Mouse (Mus musculus): Measurements from ENCODE around the gene Reps2. TPM values are rescaled to one million over a fixed set of nuclear protein-coding genes. Genes with fewer than 3 reads are reported as not detected.

Reps2 gene
- total and polyA plus RNA-seq, 3 experiments: 2.2 to 2.8 TPM; not detected in 1

- no peak for TF ChIP-seq USF2 (IDR thresholded peaks at IDR 0.05; ENCODE audit: borderline replicate concordance in 1 of 2, insufficient read depth in 1 of 2, low read depth in 1 of 2, low read length in 2 of 2)
- no peak for TF ChIP-seq E2F4 (IDR thresholded peaks at IDR 0.05; ENCODE audit: borderline replicate concordance, low read depth, low read length)
- TF ChIP-seq UBTF (IDR thresholded peaks at IDR 0.05; ENCODE audit: borderline replicate concordance, insufficient read depth, low read depth, low read length): no peak
Observed at GRCm38 (mm10) chrX:162520374-162520773, 123.1 kb downstream of the Reps2 start (continued).

DNA sequence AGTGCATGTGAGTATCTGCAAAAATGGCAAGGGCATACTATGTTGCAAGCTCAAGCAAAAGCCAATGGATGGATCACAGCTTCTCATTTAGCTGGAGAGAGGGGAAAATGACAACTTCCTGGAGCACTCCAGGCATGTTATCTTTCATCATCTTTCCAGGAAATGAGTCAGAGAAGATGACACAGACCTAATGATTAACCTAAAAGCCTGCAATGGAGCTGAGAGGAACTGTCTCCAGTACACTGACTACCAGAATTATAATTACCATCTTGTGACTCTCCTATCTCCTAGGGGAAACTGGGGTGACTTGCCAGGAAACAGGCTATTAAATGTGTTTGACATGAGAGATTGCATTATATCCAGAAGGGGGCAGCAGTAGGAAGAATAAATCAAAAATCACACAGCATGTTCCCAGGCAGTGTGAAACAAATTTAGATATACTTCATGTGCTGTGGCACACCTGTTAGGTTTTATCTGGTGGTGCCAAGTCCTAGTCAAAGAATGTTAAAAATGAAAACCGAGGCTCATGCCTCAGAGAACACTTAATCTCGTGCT lies 132.9 kb downstream of the Reps2 start:
- H3K4me3 ChIP-seq (ENCODE audit: control insufficient read depth in 1 of 2, insufficient read depth in 1 of 2, low read depth in 2 of 2, low read length in 2 of 2): no peak overlapping the region
- H3K9ac ChIP-seq (ENCODE audit: control insufficient read depth, low read depth, low read length, poor library complexity, severe bottlenecking): no peak overlapping the region
- DNase-seq (ENCODE audit: low read depth, low spot score): peak; percentile 65
- no peak overlapping the region for H3K27ac ChIP-seq (ENCODE audit: control insufficient read depth, low read depth, low read length)
- TF ChIP-seq ELF1 (IDR thresholded peaks at IDR 0.05; ENCODE audit: low read depth, low read length): no peak
- no peak for TF ChIP-seq HCFC1 (IDR thresholded peaks at IDR 0.05; ENCODE audit: low read depth, low read length)
- TF ChIP-seq GABPA (IDR thresholded peaks at IDR 0.05; ENCODE audit: low read depth, low read length): no peak
- no peak for TF ChIP-seq MAZ (IDR thresholded peaks at IDR 0.05; ENCODE audit: low read depth, low read length)
- no peak for TF ChIP-seq SIN3A (IDR thresholded peaks at IDR 0.05; ENCODE audit: low read length)
- TF ChIP-seq RAD21 (IDR thresholded peaks at IDR 0.05; ENCODE audit: low read depth, low read length): peak; percentile 54
- TF ChIP-seq ZNF384 (IDR thresholded peaks at IDR 0.05; ENCODE audit: low read depth, low read length): no peak
- TF ChIP-seq TAL1 (IDR thresholded peaks at IDR 0.05; ENCODE audit: low read length): no peak
- TF ChIP-seq USF1 (IDR thresholded peaks at IDR 0.05; ENCODE audit: low read depth, low read length): no peak
- no peak for TF ChIP-seq JUND (IDR thresholded peaks at IDR 0.05; ENCODE audit: low read depth, low read length)
- TF ChIP-seq E2F4 (IDR thresholded peaks at IDR 0.05; ENCODE audit: borderline replicate concordance, low read depth, low read length): no peak
- no peak for TF ChIP-seq TBP (IDR thresholded peaks at IDR 0.05; ENCODE audit: low read depth, low read length)
- TF ChIP-seq KAT2A (conservative IDR thresholded peaks at IDR 0.05; ENCODE audit: low read depth, low read length): no peak
- TF ChIP-seq MAX (IDR thresholded peaks at IDR 0.05; ENCODE audit: low read length): no peak
- no peak for TF ChIP-seq CHD2 (IDR thresholded peaks at IDR 0.05; ENCODE audit: low read length)
- TF ChIP-seq NRF1 (IDR thresholded peaks at IDR 0.05; ENCODE audit: insufficient read depth, low read depth, low read length, poor library complexity, severe bottlenecking): no peak
- peak; percentile 64 for TF ChIP-seq SMC3 (IDR thresholded peaks at IDR 0.05; ENCODE audit: low read depth, low read length)
- no peak for TF ChIP-seq ZMIZ1 (IDR thresholded peaks at IDR 0.05; ENCODE audit: low read depth, low read length)
- no peak for TF ChIP-seq GATA1 (IDR thresholded peaks at IDR 0.05; ENCODE audit: low read depth, low read length)
- no peak for TF ChIP-seq BHLHE40 (IDR thresholded peaks at IDR 0.05; ENCODE audit: borderline replicate concordance, low read depth, low read length)
- TF ChIP-seq ZKSCAN1 (IDR thresholded peaks at IDR 0.05; ENCODE audit: low read depth, low read length): no peak
- no peak for TF ChIP-seq POLR2AphosphoS2 (IDR thresholded peaks at IDR 0.05; ENCODE audit: low read length)
- TF ChIP-seq UBTF (IDR thresholded peaks at IDR 0.05; ENCODE audit: borderline replicate concordance, insufficient read depth, low read depth, low read length): no peak
- peak in 2 of 3 experiments; percentile 34 to 64; a peak in 3 of 6 replicates for TF ChIP-seq CTCF (IDR thresholded peaks at IDR 0.05 in 2 of 3, conservative IDR thresholded peaks at IDR 0.05 in 1 of 3; ENCODE audit: control insufficient read depth in 1 of 3, insufficient read depth in 1 of 3, low read depth in 2 of 3, low read length in 3 of 3, poor library complexity in 1 of 3, severe bottlenecking in 1 of 3)
- no peak for TF ChIP-seq MYB (IDR thresholded peaks at IDR 0.05; ENCODE audit: low read depth, low read length)
- no peak for TF ChIP-seq EP300 (IDR thresholded peaks at IDR 0.05; ENCODE audit: low read depth in 1 of 2, low read length in 2 of 2)
- TF ChIP-seq USF2 (IDR thresholded peaks at IDR 0.05; ENCODE audit: borderline replicate concordance in 1 of 2, insufficient read depth in 1 of 2, low read depth in 1 of 2, low read length in 2 of 2): no peak
- TF ChIP-seq TCF12 (IDR thresholded peaks at IDR 0.05; ENCODE audit: low read depth, low read length): no peak
- no peak for TF ChIP-seq MAFK (IDR thresholded peaks at IDR 0.05; ENCODE audit: borderline replicate concordance, low read depth, low read length)
- TF ChIP-seq ZC3H11A (IDR thresholded peaks at IDR 0.05; ENCODE audit: low read depth, low read length): peak; percentile 43; the same call in 1 of the 2 replicates
- 0 out of 2 replicates have a peak, but pooled peaks have one; percentile 11 for TF ChIP-seq MYC (IDR thresholded peaks at IDR 0.05; ENCODE audit: low read depth, low read length)
- TF ChIP-seq MXI1 (IDR thresholded peaks at IDR 0.05; ENCODE audit: low read depth, low read length): no peak
- peaks cover 0 to 10% of the 10 kb centered on the region in 2 experiments; a peak in 2 of 4 replicates for H3K36me3 ChIP-seq (ENCODE audit: control insufficient read depth in 1 of 2, insufficient read depth in 2 of 2, low read length in 2 of 2)
- no peaks in the 10 kb centered on the region for H3K27me3 ChIP-seq (ENCODE audit: control insufficient read depth in 1 of 2, insufficient read depth in 2 of 2, low read length in 2 of 2)
- no peaks in the 10 kb centered on the region for H3K79me2 ChIP-seq (ENCODE audit: control insufficient read depth, insufficient read depth, low read length, poor library complexity)
- H3K4me1 ChIP-seq (ENCODE audit: control insufficient read depth in 1 of 2, insufficient read depth in 2 of 2, low read length in 2 of 2): peaks cover 0 to 4% of the 10 kb centered on the region in 2 experiments; a peak in 2 of 4 replicates
- no peaks in the 10 kb centered on the region for H3K9me3 ChIP-seq (replicated peaks; ENCODE audit: insufficient read depth, low read length)
